Mouse (Mus musculus) gastrocnemius, postnatal 25 days (tissue): ENCODE results near the gene Vmp1. TPM values are rescaled to one million over a fixed set of nuclear protein-coding genes. Genes with fewer than 3 reads are reported as not detected.

Experiments
- DNase-seq: peaks from one replicate; pipeline ENCODE4 v3.0.0; 2022
- total RNA-seq, 2 experiments: library from RNA; stranded (reverse); gene quantifications; 1 replicate in 1 of 2; 2 replicates in 1 of 2; pipeline ENCODE4 v1.2.3; 2021

Gene Vmp1
- total RNA-seq, 2 experiments from 2014 or later, result 83.0 to 89.8 TPM

DNA sequence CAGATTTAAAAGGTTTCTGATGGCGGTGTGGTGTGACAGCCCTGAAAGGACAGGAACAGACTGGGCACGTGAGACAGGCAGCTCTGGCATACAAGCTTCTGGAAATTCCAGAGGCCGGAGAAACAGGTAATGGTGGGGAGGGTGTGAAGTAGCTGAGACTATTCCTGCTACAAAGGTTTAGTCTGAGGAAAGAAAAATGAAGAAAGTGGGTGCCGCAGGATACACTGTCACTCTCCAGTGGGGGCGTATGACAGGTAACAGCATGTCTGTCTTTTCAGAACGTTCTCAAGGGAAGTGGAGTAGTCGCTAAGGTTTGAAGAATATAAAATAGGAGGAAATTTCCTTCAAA is 83.5 kb downstream of the Vmp1 start:
- DNase-seq, result no peak

DNA sequence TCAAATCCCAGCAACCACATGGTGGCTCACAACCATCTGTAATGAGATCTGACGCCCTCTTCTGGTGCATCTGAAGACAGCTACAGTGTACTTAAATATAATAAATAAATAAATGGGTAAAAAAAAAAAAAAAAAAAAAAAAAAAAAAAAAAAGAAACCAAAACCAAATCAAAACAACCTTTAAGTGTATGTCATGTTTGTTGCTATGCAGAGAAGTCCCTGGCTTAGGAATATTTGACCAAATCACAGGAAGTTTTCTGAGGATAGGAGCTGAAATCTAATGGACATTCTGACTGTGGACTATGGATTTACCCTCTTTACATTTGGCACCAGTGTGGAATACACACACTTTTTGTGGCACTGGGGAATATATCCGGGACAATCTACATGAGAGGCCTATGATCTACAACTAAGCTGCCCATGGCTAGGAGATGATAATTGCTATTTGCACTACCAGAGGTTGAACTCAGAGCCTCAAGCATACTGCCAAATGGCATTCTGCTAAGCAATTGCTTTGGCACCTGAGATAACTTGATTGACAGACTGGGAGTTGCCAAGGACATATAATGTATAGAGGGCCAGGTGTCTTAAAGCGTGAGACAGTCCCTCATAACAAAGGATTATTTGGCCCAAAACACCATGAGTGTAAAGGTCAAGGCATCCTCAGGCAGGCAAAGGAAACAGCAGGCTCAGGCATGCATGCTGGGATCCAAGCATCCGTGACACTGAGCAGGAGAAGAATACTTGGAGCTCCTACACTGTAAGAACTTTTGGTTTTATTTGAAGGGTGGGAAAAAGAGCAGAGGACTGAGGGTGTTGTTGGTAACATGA is 84.0 kb downstream of the Vmp1 start:
- DNase-seq, result no peak

DNA sequence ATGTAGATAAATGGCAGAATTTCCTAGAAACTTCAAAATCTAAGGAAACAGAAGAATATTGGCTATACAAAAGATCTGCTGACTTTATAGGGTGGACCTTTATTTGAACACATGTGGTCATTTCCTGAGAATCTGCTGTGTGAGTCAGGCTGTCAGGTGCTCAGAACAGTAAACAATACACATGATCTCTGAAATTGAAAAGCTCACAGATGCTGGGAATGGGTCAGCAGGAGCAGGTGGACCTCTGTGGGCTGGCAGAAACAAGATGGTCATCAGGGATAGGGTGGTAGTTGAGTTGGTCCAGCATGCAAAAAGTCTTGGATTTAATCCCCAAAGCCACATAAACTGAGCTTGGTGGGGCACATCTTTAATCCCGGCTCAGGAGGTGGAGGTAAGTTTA is 85.1 kb downstream of the Vmp1 start:
- no peak for DNase-seq

DNA sequence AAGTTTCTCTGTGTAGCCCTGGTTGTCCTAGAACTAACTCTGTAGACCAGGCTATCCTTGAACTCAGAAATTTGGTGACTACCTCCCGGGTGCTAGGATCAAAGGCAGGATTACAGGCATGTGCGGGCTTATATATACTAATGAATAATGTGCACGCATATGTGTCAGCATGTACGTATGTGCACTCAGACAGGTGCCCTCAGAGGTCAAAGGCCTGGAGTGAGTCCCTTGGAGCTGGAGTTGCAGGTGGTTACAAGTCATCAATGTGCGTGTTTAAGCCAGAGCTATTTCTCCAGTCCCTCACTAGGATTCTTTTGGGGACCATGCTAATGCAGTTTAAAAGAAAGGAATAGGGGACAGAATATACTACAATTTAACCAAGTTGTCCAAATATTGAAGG is 85.5 kb downstream of the Vmp1 start:
- DNase-seq, result no peak

DNA sequence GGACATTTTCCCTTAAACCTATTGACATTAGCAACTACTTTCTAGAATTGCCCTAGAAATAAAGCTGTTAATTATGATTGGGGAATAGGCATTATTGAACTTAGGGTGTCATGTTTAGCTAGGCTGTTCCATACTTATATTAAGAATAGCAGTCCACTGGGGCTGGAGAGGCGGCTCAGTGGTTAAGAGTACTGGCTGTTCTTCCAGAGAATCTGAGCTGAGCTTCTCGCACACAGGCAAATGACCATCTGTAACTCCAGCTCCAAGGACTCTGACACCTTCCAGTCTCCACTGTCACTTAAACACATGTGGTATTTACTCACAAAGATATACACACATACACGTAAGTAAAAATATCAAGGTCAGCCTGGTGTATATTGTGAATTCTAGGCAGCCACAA is 86.7 kb downstream of the Vmp1 start:
- no peak for DNase-seq

DNA sequence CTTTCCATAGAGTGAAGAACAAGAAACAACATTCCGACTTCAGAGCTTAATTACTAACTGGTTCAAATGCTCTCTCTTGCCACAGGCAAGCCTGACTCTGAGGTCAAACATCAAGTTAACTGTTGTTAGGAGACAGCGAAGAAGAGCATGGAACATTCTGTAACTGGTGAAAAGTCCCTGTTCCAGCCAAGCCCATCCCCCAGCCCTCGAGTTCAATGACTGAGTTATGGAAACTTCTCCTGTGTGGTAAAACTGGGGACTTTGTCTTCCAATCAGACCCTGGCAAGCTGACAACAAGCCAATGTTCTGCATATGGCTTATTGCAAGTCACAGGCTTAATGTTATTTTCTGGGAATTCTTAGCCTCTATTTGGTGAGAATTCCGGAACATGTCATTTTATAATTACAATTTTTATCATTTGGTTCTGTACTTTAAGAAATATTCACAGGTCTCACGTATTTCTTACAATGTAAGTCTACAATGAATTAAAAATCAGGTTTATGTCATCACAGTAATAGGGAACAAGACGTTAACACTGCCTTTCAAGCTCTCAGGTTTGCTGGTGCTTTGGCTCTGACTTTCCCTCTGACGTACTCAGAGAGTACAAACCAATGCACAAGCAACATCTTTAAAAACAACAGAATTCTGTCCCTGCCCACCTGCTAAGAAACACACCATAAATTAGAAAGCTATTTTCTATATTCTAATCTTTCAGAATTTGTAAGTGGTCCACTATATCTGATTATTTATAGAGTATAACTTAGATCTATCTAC is 87.3 kb downstream of the Vmp1 start:
- DNase-seq, result peak; percentile 33

DNA sequence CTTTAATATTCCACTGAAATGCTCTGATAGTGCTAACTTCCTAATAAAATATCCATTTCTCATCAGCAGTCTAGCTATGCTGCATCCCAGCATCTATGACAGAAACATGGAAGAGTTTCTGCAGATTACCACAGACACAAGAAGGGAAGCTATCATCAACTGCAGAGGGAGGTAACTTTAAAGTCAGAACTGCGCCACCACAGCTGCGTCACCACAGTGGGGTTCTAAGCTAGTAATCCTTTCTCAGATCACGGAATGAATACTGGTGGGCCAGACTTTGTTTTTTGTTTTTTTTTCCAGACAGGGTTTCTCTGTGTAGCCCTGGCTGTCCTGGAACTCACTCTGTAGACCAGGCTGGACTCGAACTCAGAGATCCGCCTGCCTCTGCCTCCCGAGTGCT is 88.3 kb downstream of the Vmp1 start:
- no peak for DNase-seq

DNA sequence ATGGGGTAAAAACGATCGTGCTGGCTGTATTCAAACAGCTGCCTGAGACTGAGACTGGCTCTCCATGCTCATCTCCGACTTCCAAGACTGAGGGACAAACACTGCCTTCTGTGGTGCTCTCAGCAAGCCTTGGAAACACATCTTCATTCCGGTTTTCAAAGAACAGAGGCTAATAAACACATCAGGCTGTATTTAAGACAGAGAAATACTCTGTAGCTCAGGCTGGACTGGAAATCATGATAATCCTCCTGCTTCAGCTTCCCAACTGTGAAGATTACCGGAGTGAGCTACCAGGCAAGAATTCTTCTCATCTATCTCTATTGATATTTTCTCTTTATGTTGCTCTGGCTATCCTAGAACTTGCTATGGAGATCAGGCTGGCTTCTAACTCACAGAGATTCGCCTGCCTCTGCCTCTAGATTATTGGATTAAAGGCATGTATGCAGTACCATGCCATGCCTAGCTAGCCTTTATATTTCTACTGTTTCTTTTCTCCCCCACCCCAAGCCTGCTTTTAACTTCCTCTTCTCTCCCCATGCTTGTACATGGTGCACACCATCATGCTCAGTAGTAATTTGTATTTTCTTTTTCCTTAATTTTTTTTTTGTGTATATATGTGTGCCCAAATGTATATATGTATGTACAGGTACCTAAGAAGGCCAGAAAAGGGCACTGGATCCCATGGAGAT is 89.3 kb downstream of the Vmp1 start:
- no peak for DNase-seq

DNA sequence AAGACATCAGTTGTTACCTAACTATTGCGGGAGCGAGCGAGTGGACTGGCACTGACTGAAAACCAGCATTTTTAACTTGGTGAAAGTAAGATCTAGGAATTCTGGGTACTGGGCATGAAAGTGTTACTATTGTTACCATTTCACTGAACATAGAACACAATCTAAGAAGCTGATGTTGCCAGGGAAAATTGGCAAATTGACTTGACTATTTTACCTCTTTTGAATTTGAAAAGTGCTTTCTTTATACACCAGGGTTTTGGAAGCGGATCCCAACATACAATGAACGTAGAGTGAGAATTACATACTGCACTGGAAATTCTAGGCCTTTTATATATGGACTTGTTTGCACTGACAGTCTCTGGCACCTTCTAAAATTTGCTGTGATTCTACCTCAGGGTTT is 90.2 kb downstream of the Vmp1 start:
- DNase-seq, result no peak

DNA sequence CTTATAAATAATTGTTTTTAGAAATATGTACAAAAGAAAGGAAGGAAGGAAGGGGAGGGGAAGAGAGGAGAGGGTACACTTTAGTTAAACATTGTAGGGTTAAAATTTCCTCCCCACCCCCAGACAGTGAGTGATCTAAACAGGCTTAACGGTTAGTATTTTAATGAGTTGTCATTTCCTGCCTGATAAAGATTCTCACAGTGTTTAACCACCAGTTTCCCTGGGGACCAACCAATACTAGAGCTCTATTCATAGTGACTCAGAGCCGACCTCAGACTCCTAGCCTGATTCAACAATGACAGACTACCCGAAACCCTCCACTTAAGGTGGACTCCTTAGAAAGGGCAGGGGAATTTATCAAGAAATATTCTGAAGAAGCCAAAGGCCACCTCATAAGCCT is 90.6 kb downstream of the Vmp1 start:
- DNase-seq, result no peak

DNA sequence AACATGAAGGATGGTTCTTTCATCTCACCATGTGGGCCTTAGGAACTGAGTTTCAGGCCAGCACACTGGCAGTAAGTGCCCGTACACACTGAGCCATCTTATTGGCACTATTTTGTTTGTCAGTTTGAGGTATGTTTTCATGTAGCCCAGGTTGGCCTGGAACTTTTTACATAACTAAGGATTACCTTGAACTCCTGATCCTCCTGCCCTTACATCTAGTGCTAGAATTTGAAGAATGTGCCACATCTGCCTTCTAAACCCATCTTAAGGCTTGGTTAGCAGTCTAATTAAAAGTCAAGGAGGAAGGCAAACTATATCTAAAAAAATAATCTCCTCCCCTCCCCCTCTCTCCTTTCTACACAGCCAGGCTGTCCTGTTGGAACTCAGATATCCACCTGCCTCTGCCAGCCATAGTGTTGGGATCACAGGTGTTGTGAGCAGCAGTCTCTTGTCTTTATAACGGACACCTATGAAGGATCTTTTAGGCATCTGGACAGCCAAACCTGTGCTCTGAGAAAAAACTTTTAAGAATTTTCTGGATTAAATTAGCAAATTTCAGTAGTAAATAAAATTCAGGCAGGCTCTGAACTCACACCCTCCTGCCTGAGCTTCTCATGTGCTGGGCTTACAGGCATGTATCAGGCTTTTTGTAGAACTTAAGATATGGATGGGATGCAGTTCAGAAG is 91.6 kb downstream of the Vmp1 start:
- no peak for DNase-seq

DNA sequence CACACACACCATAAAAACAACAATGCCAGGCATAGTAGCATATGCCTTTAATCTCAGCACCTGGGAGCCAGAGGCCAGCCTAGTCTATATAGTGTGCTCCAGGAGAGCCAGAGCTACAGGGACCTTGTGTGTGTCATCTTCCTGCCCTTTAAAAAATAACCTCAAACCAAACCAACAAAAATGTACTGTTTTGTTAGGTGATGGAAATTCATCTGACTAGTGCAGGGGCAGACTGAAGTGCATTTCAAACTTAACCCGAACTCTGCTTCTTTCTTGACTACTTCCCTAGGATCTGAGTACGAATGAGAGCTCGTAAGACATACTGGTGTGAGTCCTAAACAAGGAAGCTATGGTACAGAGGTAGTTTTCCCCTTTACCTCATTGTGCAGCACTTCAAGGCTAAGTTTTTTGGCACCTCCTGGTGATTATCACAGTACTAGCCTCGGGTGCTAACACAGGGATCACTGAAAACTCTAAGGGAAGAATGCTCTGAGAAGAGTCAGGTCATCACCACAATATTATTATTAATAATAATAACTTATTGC is 92.3 kb downstream of the Vmp1 start:
- DNase-seq, result no peak

DNA sequence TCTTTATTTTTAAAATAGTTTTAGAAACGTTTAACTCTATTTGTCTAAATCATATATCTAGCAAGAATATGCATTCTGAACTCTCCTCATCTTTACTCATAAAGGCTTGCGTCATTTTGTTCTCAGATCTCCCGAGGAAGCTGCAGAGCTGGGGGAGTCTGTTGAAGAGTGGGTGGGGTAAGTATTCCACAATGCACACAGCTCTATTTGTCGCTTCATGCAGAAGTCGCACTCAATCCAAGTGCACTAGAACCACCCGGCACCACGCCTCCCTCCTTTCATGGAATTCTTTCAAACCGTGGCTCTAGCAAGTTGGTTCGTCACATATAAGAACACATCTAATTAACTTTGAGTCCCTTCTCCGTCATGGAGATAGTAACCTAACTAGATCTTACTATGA is 93.1 kb downstream of the Vmp1 start:
- no peak for DNase-seq

DNA sequence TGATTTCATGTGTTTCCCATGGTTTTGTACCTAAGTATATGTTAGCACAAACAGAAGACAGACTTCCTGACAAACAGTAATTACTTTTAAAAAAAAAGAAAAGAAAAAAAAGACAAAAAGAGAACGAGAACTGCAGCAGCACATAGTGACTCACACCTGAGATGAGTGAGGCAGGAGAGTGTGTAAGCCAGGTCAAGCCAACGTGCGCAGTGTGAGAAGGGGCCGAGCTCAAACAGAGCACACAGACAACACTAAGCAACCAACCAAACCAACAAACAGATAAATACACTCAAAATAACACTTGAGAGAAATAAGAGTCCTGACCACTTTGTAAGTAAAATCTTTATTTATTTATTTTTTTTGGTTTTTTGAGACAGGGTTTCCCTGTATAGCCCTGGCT is 93.6 kb downstream of the Vmp1 start:
- no peak for DNase-seq

DNA sequence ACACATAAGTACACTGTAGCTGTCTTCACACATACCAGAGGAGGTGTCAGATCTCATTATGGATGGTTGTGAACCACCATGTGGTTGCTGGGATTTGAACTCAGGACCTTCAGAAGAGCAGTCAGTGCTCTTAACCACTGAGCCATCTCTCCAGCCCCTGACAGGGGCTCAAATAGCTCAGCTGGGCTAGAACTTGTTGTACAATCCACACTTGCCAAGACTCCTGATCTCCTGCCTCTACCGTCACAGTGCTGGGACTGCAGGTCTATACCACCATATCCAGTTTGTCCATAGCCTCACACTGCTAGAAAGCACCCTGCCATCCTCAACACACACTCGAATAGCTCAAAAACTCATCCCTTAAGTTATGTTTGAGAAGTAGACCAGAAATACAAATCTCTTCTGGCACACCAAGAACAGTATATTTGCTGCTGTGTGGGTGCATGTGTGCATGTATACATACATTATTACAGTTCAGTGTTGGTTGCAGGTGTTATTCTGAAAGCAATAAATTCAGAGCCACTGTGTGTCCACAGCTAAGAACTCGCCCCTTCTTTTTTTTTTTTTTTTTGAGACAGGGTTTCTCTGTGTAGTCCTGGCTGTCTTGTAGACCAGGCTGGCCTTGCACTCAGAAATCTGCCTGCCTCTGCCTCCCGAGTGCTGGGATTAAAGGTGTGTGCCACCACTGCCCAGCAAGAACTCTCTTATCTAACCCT is 94.9 kb downstream of the Vmp1 start:
- DNase-seq, result no peak

DNA sequence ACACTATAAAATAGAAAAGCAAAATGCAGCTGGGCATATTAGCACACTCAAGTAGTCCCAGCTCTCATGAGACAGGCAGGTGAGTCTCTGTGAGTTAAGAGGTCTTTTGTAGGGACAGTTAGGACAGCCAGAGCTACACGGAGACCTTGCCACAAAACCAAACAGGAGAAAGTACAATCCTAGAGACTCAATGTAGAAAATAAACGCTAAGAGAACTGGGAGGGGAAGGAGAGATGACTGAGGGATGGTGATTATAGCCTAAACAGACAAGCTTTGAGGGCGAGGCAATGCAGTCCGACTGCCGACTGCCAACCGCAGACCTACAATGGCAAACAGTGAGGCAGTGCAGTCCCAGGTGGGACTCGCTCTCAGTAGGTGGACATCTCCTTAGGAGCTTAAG is 95.8 kb downstream of the Vmp1 start:
- DNase-seq, result no peak

DNA sequence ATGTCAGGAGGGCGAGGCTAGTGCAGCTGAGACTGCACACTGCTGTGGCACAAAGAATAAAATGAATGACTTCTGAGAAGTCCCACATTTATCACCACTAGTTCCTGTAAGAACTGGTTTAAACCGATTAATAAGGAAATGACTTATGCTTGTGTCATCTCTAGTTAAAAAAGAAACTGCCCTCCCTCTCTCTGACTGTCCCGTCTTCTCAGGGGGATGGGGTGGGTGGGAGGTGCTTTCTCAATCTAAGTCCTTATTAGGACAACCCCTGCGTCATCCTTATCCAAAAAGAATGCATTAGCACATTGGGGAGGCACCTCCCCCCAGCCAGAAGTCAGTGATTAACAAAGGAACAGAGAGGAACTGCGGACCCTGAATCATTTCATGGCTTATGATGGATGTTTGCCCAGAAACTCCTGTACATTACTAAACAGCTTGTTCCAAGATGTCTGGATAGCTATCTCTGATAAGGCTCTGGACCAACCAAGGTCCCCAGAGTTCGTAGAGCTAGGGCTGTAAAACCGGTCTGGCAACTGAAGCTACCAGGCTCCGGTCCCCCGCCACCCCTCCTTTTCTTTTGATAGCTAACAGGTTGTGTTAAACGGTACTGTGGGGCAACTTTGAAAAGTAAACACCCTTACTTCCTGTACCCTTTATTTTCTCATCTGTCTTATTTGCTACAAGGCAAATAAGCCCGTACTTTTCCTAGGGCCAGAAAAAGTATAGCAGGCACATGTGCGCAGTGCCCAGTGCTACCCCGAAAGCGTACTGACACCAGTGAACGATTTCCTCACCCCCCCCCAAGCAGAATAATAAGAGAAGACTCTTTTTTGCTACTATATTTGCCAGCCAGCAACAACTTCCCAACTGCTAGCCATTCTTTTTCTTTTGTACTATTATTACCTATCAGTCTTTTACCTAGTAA is 96.5 kb downstream of the Vmp1 start:
- DNase-seq, result peak; percentile 34

DNA sequence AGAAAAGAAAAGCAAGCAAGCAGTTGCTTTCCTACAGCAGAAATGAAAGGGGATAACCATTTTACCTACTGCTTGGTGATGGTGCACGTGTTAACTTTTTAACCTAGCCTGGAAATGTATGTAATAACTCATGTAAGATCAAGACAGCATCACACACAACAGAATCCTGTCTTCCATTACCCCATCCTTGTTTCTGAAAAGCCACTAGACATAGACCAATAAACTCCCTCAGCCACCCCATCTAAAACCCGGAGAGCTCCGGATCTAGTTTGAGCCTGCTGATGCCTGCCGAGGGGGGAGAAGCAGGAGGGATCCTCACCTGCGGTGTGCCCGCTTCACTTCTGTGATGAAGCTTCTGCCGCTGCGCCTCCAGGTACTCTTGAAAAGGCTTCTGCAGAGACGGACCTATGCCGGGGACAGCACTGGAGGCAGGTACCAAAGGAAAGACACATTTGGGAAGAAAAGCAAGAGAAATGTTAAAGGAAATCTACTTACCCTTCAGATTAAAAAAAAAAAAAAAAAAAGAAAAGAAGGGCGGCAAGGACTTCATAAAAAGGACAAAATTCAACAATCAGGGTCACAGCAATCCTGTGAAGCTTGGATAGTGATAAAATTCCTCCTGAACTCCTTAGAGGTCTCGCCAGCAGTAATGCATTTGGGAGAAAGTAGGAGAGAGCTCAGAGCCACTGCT is 97.3 kb downstream of the Vmp1 start:
- no peak for DNase-seq

DNA sequence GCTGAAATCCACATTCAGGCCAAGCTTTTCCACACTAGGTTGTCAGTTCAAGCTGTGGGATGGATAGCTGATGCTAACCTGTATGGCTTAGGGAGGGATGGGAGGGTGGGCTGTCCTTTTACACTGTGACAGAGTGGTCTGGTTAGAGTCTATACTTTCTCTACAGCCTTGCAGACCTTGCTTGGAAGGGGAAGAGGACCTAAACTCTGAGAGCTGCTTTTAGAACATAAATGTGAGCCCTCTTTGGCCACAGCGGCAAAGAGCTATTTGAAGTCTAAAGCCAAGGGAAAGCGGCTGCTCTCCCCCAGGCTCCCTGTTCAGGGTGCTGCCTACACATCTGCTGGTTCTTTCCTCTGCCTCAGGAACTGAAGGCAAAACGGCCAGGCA is 98.0 kb downstream of the Vmp1 start:
- no peak for DNase-seq
